Mouse (Mus musculus) embryonic facial prominence, embryonic 11.5 days (tissue): ENCODE results near the gene Glis3. TPM values are rescaled to one million over a fixed set of nuclear protein-coding genes. Genes with fewer than 3 reads are reported as not detected.

Experiments
- ATAC-seq: fragments of 200-750 bp; cut with Nextera tagmentation; replicated peaks from 2 replicates; pipeline ENCODE4 v1.8.0; 2017; ENCODE audit warnings: low read depth; ENCODE audit not compliant: insufficient number of reproducible peaks, low FRiP score, low TSS enrichment
- DNase-seq: peaks from one replicate; pipeline ENCODE4 v3.0.0-alpha.2; 2015; ENCODE audit warnings: low spot score
- H3K27ac ChIP-seq: fragments of 300-500 bp; sonication (generic); replicated peaks from 2 replicates; pipeline ENCODE4 v1.5.1; 2014; ENCODE audit warnings: mild to moderate bottlenecking, low read depth, low read length, control low read depth
- H3K27me3 ChIP-seq: fragments of 300-500 bp; sonication (generic); 2 replicates; pipeline ENCODE4 v1.6.1; 2014; ENCODE audit warnings: mild to moderate bottlenecking, low read length, moderate library complexity, mixed read lengths; ENCODE audit not compliant: control insufficient read depth, insufficient read depth
- H3K36me3 ChIP-seq: fragments of 300-500 bp; sonication (generic); replicated peaks from 2 replicates; pipeline ENCODE4 v1.6.1; 2014; ENCODE audit warnings: low read depth, mild to moderate bottlenecking, low read length, moderate library complexity, mixed read lengths; ENCODE audit not compliant: control insufficient read depth, insufficient read depth
- H3K4me1 ChIP-seq: fragments of 300-500 bp; sonication (generic); 2 replicates; pipeline ENCODE4 v1.6.1; 2014; ENCODE audit warnings: low read length, mixed read lengths; ENCODE audit not compliant: control insufficient read depth, insufficient read depth
- H3K4me2 ChIP-seq: fragments of 300-500 bp; sonication (generic); 2 replicates; pipeline ENCODE4 v1.6.1; 2014; ENCODE audit warnings: low read depth, mild to moderate bottlenecking, control low read depth, low read length, moderate library complexity
- H3K4me3 ChIP-seq: fragments of 300-500 bp; sonication (generic); 2 replicates; pipeline ENCODE4 v1.5.1; 2014; ENCODE audit warnings: low read depth, low read length, control low read depth
- H3K9ac ChIP-seq: fragments of 300-500 bp; sonication (generic); replicated peaks from 2 replicates; pipeline ENCODE4 v1.6.1; 2014; ENCODE audit warnings: mild to moderate bottlenecking, control low read depth, low read length
- H3K9me3 ChIP-seq: fragments of 300-500 bp; sonication (generic); replicated peaks from 2 replicates; pipeline ENCODE4 v1.6.1; 2016; ENCODE audit warnings: mild to moderate bottlenecking, low read length, inconsistent platforms, mixed read lengths; ENCODE audit not compliant: control insufficient read depth
- WGBS: fragments of 180-500 bp; shearing (Covaris S2); extraction: QIAGEN DNeasy Blood & Tissue Kit; methylation state at CpG from one replicate; pipeline ENCODE4 v1.1.7; 2014; 5-methylcytosine and 5-hydroxymethylcytosine counted together
- polyA plus RNA-seq: library from polyadenylated mRNA; unstranded; fragments of >200 nt; fragmentation: Nextera tagmentation; extraction: Ambion mirVana; gene quantifications from 2 replicates; pipeline ENCODE4 v1.2.1, GENCODE M21; 2014

Gene Glis3
- polyA plus RNA-seq, 1 experiment from 2014 or later, result 2.0 TPM

DNA sequence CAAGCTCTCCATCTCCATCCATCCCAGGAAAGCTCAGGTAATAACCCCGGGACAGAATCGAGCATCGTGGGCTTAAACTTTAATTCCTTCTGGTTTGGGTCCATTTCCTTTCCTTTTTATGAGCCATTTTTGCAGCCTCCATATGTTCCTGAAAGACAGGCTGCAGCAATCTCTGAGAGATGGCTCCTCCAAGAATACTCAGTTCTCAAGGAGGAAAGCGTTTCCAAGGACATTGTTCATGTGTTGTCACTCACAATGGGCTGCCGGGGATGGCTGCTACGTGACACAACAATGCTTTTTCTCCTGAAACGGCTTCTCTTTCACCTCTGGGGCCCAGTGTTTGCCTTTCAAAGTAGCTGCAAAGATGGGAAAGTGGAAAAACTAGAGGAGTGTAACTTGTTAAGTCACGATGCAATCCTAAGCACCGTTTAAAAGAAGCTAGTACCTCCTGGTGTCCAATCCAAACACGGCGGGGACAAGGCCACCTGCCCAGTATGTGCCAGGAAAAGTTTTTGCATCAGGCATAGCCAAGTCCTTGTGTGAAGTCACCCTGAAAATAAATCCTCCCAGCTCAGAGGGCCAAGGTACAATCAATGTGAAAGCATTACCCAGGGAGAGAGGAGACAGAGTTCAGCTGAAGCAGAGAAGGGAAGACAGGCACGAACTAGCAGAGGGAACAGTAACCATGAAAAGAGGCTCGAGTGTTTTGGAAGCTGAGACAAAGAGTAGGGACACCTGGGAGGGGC lies 332.6 kb downstream of the Glis3 start:
- Histone ChIP-seq H3K27me3 (no peaks in the 10 kb centered on the region), H3K4me1 (no peaks in the 10 kb centered on the region), H3K4me3 (no peak overlapping the region), H3K27ac (no peak overlapping the region), H3K9ac (no peak overlapping the region), H3K4me2 (no peak overlapping the region), H3K36me3 (no peaks in the 10 kb centered on the region), H3K9me3 (no peaks in the 10 kb centered on the region)
- DNase-seq, result no peak
- 68% methylated on average over 13 of the region's 13 CpGs for WGBS
- ATAC-seq, result no peak

DNA sequence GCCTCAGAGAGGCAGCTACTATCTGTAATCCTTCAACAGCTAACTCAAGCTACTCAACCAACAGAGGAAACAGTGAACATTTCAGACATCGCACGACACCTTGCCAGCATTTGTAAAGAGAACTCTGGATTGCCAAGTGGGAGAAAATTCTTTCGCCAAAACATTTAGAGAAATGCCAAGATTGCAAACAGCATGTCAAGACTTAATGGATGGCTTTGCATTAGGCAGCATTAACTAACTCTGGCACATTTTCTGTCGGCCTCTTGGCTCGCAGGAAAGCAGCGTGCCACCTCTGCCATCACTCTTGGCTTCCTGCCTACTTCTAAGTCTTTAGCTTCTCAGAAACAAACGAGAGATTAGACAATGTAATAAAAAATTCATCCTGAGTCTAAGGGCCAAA lies 336.2 kb downstream of the Glis3 start:
- DNase-seq, result no peak
- H3K4me3 ChIP-seq, result no peak overlapping the region
- WGBS, result 89% methylated on average over 7 of the region's 7 CpGs

DNA sequence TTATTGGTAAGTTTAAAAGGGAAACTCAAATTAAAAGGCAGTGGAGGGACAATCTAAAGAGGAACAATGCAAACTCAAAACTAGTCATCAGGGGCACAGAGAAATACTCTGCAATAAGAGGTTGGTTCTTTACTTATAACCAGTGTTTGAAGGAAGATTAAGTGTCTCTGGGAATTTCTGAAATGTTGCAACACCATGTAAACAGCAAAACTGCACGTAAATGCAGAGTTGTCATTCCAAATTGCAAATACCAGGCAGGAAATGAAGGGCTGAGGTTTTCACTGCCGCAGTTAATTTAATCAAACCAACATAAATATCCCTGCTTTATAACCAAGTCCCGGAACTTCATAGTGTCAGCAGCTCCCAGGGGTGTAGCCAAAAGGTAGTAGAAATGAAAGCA lies 342.3 kb downstream of the Glis3 start:
- Histone ChIP-seq H3K4me1 (no peaks in the 10 kb centered on the region), H3K4me3 (no peak overlapping the region), H3K9ac (no peak overlapping the region), H3K4me2 (no peak overlapping the region), H3K27me3 (no peaks in the 10 kb centered on the region), H3K9me3 (no peaks in the 10 kb centered on the region), H3K36me3 (no peaks in the 10 kb centered on the region), H3K27ac (no peak overlapping the region)
- no peak for DNase-seq
- ATAC-seq, result no peak
- 52% methylated on average over 3 of the region's 3 CpGs for WGBS

More for the DNA sequence above, 336.2 kb downstream of the Glis3 start:
- Histone ChIP-seq H3K36me3 (no peaks in the 10 kb centered on the region), H3K4me1 (no peaks in the 10 kb centered on the region), H3K9me3 (no peaks in the 10 kb centered on the region), H3K27me3 (no peaks in the 10 kb centered on the region), H3K9ac (no peak overlapping the region), H3K27ac (no peak overlapping the region), H3K4me2 (no peak overlapping the region)
- ATAC-seq, result no peak

DNA sequence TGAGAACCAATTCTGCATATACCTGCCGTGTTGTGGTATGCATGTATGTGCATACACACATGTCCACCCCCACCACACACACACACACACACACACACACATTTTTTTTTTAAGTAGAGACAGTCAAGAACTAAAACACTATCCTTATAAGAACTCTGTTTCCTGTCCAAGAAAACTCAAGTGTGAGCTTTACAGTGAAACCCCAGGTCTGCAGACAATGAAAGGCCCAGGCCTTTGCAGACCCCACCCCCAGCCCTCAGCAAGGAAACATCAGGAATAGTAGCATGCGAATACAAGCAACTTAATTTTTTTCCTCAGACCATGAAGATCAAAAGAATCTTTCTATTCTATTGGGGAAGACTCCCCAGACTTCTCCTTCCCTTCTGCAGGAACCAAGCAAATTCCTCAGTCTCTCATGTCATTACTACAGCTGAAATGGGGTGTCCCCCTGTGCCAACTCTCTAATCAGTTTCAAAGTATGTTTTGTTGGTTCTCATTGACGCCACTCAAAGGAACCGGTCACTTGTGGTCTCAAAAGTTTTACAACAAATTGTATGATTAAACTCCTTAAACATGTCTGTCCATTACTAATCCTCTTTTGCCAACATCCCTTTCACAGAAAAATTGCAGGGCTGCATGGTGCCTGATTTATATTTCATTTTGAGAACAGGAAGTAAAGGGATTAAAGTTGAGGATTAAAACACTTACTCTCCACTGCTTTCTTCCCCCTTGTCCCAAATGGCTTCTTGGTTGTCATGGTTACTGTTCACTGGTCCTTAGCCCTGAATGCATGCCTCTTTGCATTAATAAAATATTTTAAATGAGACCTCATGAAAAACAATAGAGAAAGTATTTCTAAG lies 343.0 kb downstream of the Glis3 start:
- 59% methylated on average over 4 of the region's 4 CpGs for WGBS
- ATAC-seq (no peak), DNase-seq (peak; percentile 39)
- Histone ChIP-seq H3K4me3 (no peak overlapping the region), H3K9ac (no peak overlapping the region), H3K27ac (no peak overlapping the region), H3K27me3 (no peaks in the 10 kb centered on the region), H3K4me2 (no peak overlapping the region), H3K36me3 (no peaks in the 10 kb centered on the region), H3K4me1 (no peaks in the 10 kb centered on the region), H3K9me3 (no peaks in the 10 kb centered on the region)

DNA sequence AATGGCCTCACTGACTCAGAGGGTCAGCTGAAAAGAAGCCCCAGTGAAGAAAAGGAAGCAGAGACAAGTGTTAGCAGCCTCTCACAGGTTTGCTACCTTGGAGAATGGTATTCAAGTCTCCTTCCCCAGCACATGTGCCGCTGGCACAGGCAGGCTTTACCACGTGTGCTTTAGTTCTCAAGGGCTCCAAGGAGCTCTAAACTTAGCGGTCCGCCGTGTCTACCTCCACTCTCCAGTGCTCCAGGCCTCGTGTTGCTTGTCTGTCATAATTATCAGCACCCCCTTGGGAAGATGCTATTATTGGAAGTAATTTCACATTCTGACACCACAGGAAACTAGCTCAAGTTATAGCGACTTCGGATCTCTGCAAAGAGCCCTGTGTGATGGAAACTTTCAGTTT lies 344.0 kb downstream of the Glis3 start:
- DNase-seq (peak; percentile 47), ATAC-seq (no peak)

DNA sequence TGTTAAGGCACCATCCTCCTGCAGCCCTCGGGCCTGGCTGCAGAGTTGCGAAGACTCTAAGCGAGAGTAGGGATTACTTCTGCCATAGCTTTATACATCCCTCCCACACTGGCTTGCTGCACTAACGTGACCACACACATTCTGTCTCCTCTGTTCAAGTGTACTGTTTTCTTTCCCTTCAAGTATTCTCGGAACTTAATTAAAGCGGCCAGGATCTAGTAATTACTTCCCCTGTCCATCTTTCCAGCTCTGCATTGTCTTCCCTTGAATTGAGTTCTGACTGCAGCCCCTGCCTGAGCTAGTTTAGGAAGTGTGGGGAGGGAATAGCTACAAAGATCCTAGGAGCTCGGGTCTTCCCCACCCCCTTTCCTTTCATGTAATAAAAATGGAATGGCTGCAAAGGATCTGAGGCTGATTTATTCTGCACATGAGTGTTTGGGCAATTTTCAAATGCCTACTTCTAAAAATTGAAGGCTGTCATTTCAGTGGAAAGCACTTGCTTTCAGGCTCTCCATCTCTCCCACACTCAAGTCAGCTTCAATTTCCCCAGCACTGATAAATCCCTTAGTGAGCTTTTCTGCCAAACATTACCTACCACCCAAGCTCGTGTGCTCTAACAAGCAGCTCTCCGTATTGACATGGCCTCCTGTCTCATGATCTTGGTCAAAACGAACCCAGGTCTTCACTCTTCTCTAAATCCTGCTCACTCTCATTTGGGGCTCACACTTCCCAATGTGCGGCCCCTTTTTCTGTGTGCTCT lies 346.7 kb downstream of the Glis3 start:
- Histone ChIP-seq H3K9ac (no peak overlapping the region; the same call in 1 of the 2 replicates), H3K27me3 (no peaks in the 10 kb centered on the region), H3K4me2 (no peak overlapping the region), H3K4me1 (no peaks in the 10 kb centered on the region), H3K9me3 (no peaks in the 10 kb centered on the region), H3K36me3 (no peaks in the 10 kb centered on the region), H3K27ac (no peak overlapping the region), H3K4me3 (no peak overlapping the region)
- ATAC-seq (no peak), DNase-seq (peak; percentile 41)
- WGBS, result 41% methylated on average over 11 of the region's 11 CpGs

More for the DNA sequence above, 344.0 kb downstream of the Glis3 start:
- Histone ChIP-seq H3K4me2 (no peak overlapping the region), H3K9ac (no peak overlapping the region), H3K27ac (no peak overlapping the region), H3K36me3 (no peaks in the 10 kb centered on the region), H3K27me3 (no peaks in the 10 kb centered on the region), H3K4me3 (no peak overlapping the region), H3K4me1 (no peaks in the 10 kb centered on the region), H3K9me3 (no peaks in the 10 kb centered on the region)
- 39% methylated on average over 8 of the region's 8 CpGs for WGBS

DNA sequence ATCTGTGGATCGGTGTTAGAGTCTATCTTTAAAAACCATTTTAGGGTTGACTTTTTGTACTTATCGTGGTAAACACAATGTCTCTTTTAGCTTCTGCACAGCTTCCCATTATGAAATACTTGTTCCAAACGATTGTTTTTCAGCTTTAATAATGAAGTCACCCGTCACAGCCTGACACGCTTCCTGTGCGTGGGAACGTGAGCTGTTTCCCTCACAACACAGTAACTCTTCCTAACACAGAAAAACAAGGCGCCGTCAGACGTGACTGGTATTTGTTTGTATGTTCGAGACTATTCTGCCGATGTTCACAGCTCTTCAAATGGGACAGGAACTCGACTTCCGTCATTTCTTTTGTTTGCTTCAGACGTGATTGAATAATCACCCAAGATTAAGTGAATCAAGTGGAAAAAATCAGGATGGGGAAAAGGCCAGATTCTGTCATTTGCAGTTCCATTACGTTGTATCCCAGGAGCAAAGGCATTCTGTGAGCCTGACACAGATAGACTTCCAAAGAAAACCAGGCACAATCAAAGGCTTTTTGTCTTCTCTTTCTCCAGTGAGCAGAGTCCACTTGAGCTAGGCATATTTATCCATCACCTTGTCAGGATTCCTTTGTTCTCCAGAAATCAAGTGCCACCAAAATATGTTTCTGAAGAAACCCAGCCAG lies 351.3 kb downstream of the Glis3 start:
- WGBS, result 68% methylated on average over 16 of the region's 16 CpGs

More for the DNA sequence above, 351.3 kb downstream of the Glis3 start:
- H3K4me2 ChIP-seq, result no peak overlapping the region
- H3K9me3 ChIP-seq, result no peaks in the 10 kb centered on the region
- no peak for ATAC-seq
- no peak overlapping the region for H3K9ac ChIP-seq
- no peak overlapping the region for H3K27ac ChIP-seq
- no peaks in the 10 kb centered on the region for H3K27me3 ChIP-seq
- DNase-seq, result no peak
- H3K4me1 ChIP-seq, result no peaks in the 10 kb centered on the region
- no peak overlapping the region for H3K4me3 ChIP-seq
- no peaks in the 10 kb centered on the region for H3K36me3 ChIP-seq
